Mouse (Mus musculus) ovary, adult 2 months (tissue): ENCODE measurements around the gene Mia3. TPM values are rescaled to one million over a fixed set of nuclear protein-coding genes. Genes with fewer than 3 reads are reported as not detected.

Experiments used
- polyA plus RNA-seq: library from polyadenylated mRNA; depleted of rRNA; stranded (reverse); fragments of >200 nt; gene quantifications from 2 replicates; pipeline ENCODE4 v1.2.3, GENCODE M21; 2012; rRNA removed

Gene Mia3
- 57.0 and 59.7 TPM in 2 replicates for polyA plus RNA-seq

DNA sequence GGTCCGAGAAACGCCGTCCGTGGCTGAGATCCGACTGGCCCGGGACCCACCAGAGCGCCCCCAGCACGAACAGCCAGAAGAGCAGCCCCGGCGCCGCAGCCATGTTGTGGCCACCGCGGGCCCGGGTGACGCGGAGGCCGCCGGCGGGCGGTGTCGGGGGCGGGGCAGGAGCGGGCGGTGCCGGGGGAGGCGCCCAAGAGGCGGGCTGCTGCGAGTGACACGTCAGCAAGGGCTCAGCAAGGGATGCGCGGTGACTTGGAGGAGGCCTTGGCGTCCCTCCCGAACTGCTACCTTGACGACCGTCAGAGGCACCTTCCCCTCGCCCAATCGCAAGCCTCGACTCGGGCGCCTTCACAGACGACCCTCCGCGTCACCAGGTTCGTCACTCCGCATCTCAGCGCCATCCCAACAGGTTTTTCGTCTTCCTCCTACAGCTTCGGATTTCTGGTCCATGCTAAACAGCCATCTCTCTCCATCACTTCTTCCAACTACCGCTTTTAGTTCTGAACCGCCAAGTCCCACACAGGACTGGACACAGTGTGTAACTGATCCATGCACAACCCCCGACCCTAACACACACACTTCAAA, at the start of gene Mia3:
Gene Mia3, minus strand, starts transcription at position 127 of the 588 bp plus-strand sequence.

GRCm38 (mm10) chr1:183417873-183418272, 48.5 kb upstream of the Mia3 start, which contains the start of gene Hhipl2:
Gene Hhipl2 (plus strand): TSS chr1:183418215.

GRCm38 (mm10) chr1:183388426-183389406, 19.4 kb upstream of the Mia3 start, which contains the start of gene Taf1a:
Gene Taf1a (plus strand): TSS chr1:183388981.

DNA sequence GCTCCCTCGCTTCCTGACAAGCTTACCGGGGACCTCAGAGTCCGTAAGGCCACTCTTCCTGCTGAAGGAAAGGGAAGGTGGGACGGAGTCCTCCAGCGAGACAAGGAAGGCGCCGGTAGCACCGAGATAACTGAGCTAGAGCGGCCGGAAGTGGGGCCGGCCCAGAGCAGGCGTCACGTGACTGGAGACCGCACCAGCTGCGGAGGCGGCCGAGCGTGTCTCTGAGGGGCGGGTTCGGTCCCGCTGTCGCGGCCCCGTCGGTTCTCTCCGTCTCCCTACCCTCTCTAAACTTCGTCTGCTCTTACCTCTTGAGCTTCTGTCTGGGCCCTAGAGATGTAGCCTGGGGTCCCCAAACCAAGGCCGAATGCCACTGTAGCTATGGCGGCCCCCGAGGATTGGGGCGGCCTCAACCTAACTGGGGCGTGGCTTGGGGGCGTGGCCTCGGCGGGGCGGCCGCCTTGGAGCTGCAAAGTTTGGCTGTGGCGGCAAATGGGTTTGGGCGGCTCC, 72.4 kb downstream of the Mia3 start, which contains the start of gene Brox:
Gene Brox, minus strand, starts transcription at position 393 of the 507 bp plus-strand sequence.

DNA sequence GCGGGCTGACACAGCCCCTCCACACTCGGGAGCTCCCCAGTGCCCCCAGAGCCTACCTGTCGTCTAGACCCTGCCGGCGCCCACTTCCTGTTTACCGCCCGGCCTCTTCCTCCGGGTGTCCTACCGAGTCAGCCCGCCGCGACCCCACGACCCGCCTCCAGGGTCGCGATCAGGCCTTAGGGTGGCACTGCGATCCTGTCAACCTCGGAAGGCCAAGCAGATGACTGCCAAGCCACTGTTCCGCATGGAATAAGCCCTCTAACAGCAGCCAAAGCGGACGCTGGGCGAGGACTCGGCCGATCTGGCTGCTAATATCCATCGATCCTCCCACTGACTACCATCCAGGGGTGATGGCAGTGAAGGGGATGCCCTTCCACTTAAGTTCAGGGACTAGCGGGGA, 72.9 kb downstream of the Mia3 start, which contains the start of gene Aida:
Gene Aida, plus strand, starts transcription at position 126 of the 400 bp plus-strand sequence.

Other genes with a start within 250 kb of the Mia3 start
- 24.0 and 24.3 TPM in 2 replicates for gene Disp1, start 148.0 kb downstream of the Mia3 start, polyA plus RNA-seq
- gene Aida, start 73.0 kb downstream of the Mia3 start, polyA plus RNA-seq = 10.1 and 12.9 TPM in 2 replicates
- 12.6 and 16.1 TPM in 2 replicates for gene Brox, start 72.3 kb downstream of the Mia3 start, polyA plus RNA-seq
- gene Taf1a, start 19.4 kb upstream of the Mia3 start, polyA plus RNA-seq = 6.2 and 6.4 TPM in 2 replicates
- 0.28 and 0.44 TPM in 2 replicates for gene Hhipl2, start 48.7 kb upstream of the Mia3 start, polyA plus RNA-seq